Mouse (Mus musculus): Measurements from ENCODE around the gene Sema6c. TPM values are rescaled to one million over a fixed set of nuclear protein-coding genes. Genes with fewer than 3 reads are reported as not detected.
"Not testable (repeated sequence)": the region's sequence is repeated elsewhere in the genome, so short reads cannot be mapped to it uniquely, and the experiment has no call there.

The Sema6c gene
- polyA plus RNA-seq, 1 experiment from 2014 or later = 5.9 TPM

DNA sequence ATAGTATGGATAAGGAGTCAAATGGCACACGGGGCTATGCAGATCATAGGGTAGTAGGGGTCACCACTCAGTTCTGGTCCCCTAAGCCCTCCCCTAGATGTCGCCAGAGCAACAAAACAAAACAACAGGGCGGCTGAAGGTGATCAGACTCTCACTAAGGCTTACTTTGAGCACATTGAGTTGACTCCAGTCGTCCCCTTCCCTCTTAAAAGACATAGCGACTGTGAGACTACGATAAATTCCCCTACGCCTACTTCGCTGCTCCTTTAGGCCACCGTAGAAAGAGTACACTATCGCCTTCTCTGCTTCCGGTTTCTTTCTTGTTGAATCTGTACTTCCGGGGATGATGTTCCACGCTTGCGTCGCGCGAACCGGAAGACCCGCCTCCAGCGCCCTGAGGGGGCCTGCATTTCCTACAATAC, 26.6 kb upstream of the Sema6c start, which contains the start of the genes Scnm1 and Lysmd1:
Gene Scnm1, minus strand, starts transcription at position 332 of the 422 bp plus-strand sequence.
Gene Lysmd1, plus strand, starts transcription at position 409 of the 422 bp plus-strand sequence.
- H3K4me2 ChIP-seq = peak within 1 kb of the TSS; percentile 87
- peaks cover 10% of the 10 kb centered on the region; the same call in 1 of the 2 replicates for H3K4me1 ChIP-seq
- peak within 1 kb of the TSS; percentile 60; the same call in 1 of the 2 replicates for H3K9ac ChIP-seq
- ATAC-seq (ENCODE audit: insufficient read depth, low FRiP score, low read depth) = peak; percentile 94
- H3K36me3 ChIP-seq = no peaks in the 10 kb centered on the region
- H3K27ac ChIP-seq = peak within 1 kb of the TSS; percentile 80; the same call in 1 of the 2 replicates
- no peaks in the 10 kb centered on the region for H3K9me3 ChIP-seq
- H3K4me3 ChIP-seq (replicated peaks) = peak within 1 kb of the TSS; percentile 65
- no peaks in the 10 kb centered on the region for H3K27me3 ChIP-seq (replicated peaks)
- WGBS = under 1% methylated on average over 20 of the region's 20 CpGs

DNA sequence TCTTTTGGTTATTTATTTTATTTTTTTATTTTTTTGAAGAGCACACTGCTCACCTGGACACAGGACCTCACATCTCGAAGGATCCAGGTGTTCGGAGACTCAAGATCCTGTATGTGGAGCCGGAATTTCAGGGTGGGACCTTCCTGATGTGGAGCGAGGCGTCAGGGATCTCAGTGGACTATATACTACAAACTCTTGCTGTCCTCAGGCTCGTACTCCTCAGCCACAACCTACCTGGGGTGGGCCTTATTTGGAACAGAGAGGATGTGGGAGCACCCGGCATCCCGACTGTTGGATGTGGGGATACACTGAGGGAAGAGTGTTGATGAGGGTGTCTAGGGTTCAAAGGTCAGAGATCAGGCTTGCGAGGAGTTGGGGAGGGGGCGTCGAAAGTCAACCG, 26.1 kb upstream of the Sema6c start:
- H3K27me3 ChIP-seq (replicated peaks); H3K9ac ChIP-seq; H3K36me3 ChIP-seq; H3K4me2 ChIP-seq; H3K9me3 ChIP-seq; H3K27ac ChIP-seq: not testable (repeated sequence)
- WGBS = no CpG with 5 or more reads among the region's 12 CpGs
- Histone ChIP-seq H3K4me1 (peaks cover 10% of the 10 kb centered on the region; the same call in 1 of the 2 replicates), H3K4me3 (replicated peaks) (peak overlapping the region; percentile 65; the same call in 1 of the 2 replicates)
- peak; percentile 53 for ATAC-seq (ENCODE audit: insufficient read depth, low FRiP score, low read depth)

DNA sequence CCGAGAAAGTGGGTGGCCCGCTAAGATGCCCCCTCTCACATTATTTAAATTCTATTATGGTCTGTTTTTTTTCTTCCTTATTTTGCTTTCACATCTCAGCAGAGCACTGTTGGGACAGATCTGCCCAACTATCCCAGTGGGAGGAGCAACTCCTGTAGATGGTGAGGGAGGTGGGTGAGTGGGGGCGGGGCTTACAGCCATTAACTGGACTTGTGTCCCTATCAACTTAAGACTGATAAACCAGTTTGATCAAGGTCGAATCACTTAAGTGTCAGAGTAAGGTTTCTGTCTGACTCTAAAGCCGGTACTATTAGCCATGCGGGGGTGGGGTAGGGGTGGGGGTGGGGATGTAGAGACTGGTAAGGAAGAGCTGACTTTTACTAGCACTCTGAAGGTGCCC, 25.2 kb upstream of the Sema6c start:
- Histone ChIP-seq H3K9ac (no peak overlapping the region), H3K9me3 (no peaks in the 10 kb centered on the region), H3K27me3 (replicated peaks) (no peaks in the 10 kb centered on the region), H3K4me2 (peak overlapping the region; percentile 64), H3K27ac (no peak overlapping the region), H3K4me1 (peaks cover 10% of the 10 kb centered on the region; the same call in 1 of the 2 replicates), H3K4me3 (replicated peaks) (peak overlapping the region; percentile 37), H3K36me3 (no peaks in the 10 kb centered on the region)
- 19% methylated on average over 6 of the region's 6 CpGs for WGBS
- no peak for ATAC-seq (ENCODE audit: insufficient read depth, low FRiP score, low read depth)

DNA sequence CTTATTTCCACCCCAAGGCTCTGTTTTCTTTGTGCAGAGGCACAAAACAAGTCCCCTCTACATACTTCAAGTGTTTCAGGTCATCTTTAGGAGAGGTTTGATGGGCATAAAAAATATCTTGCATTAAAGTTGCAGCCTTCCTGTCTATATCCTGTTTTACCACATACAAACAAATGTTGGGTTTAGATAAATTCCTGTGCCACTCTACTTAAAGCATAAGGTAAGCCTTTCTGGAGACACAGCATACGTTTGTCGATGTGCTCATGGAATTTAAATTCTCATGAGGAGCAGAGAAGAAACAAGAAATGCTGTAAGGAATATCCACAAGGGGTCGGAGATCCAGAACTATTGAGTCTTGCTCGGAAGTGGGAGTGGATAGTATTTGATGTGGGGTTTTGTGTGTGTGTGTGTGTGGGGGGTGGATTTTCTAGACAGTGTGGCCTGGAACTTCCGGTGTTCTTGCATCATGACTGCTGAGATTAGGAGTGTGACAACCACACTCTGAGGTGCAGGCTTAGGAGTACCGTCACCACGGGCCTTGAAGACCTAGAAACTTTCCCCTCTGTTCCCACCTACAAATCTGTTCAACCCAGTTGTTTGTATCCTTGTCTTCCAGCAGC, 24.7 kb upstream of the Sema6c start:
- H3K9me3 ChIP-seq = no peaks in the 10 kb centered on the region
- no peak overlapping the region for H3K9ac ChIP-seq
- no peak for ATAC-seq (ENCODE audit: insufficient read depth, low FRiP score, low read depth)
- WGBS = 77% methylated on average over 7 of the region's 7 CpGs
- H3K27ac ChIP-seq = no peak overlapping the region
- H3K27me3 ChIP-seq (replicated peaks) = no peaks in the 10 kb centered on the region
- peak overlapping the region; percentile 64 for H3K4me2 ChIP-seq
- H3K4me1 ChIP-seq = peaks cover 10% of the 10 kb centered on the region; the same call in 1 of the 2 replicates
- H3K4me3 ChIP-seq (replicated peaks) = peak overlapping the region; percentile 37
- no peaks in the 10 kb centered on the region for H3K36me3 ChIP-seq

DNA sequence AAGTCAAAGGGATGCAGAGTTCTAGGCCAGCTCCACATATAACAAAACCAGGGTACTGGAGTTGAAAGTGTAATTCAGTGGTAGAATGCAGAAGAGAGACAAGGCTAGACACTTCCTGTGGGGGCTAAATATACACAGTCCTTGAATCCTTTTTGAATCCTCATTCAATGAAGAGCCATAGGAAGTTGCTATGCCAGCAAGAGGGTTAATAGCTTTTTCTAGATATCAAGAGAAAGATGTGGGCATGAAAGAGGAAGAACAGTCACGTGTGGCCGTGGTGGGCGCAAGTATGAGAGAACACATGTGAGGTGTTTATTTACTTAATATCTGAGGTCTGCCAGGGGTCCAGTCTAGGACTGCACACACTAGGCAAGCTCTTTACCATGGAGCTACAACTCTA, 23.9 kb upstream of the Sema6c start:
- no peak overlapping the region for H3K9ac ChIP-seq
- 87% methylated on average over 3 of the region's 3 CpGs for WGBS
- H3K9me3 ChIP-seq = no peaks in the 10 kb centered on the region
- no peaks in the 10 kb centered on the region for H3K27me3 ChIP-seq (replicated peaks)
- no peak for ATAC-seq (ENCODE audit: insufficient read depth, low FRiP score, low read depth)
- no peak overlapping the region for H3K27ac ChIP-seq
- peaks cover 5% of the 10 kb centered on the region for H3K36me3 ChIP-seq
- no peak overlapping the region for H3K4me3 ChIP-seq (replicated peaks)
- H3K4me2 ChIP-seq = no peak overlapping the region
- H3K4me1 ChIP-seq = peaks cover 10% of the 10 kb centered on the region; the same call in 1 of the 2 replicates

DNA sequence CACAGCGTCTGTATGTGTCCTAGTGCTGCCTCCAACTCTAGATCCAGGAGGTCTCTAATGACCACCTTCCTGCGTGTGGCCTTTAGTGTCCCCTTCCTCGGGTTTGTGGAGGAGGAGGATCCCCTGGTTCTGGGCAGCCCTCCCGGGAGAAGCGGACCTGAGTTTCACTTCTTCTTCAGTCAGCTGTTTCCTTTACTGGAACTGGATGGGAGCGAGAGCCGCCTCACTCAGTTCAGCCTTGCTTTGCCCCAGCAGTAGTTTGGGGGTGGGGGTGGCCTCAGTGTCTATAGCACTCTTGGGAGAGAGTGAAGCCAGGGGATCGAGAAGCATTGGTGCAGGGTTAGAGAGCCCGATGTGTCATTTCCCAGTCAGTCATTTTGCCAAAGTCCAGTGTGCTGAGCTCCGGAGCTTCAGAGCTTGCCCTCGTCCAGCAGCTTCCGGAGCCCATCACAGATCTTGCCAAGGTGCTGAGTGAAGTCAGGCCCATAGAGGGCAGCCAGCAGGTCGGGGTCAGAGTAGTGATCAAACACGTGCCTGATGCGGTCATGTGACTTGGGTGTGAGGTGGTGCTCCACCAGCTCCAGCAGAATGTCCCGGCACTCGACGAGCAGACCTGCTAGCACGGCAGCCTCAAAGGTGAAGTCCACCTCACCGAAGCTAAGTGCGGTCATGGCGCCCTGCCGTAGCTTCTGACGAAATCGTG, 20.5 kb upstream of the Sema6c start:
- H3K4me1 ChIP-seq = peaks cover 7% of the 10 kb centered on the region; the same call in 1 of the 2 replicates
- 69% methylated on average over 25 of the region's 25 CpGs for WGBS
- H3K27me3 ChIP-seq (replicated peaks) = no peaks in the 10 kb centered on the region
- H3K9ac ChIP-seq = no peak overlapping the region
- H3K27ac ChIP-seq = no peak overlapping the region
- H3K36me3 ChIP-seq = peaks cover 9% of the 10 kb centered on the region
- ATAC-seq (ENCODE audit: insufficient read depth, low FRiP score, low read depth) = no peak
- H3K4me3 ChIP-seq (replicated peaks) = no peak overlapping the region
- peak overlapping the region; percentile 11; the same call in 1 of the 2 replicates for H3K4me2 ChIP-seq
- no peaks in the 10 kb centered on the region for H3K9me3 ChIP-seq

DNA sequence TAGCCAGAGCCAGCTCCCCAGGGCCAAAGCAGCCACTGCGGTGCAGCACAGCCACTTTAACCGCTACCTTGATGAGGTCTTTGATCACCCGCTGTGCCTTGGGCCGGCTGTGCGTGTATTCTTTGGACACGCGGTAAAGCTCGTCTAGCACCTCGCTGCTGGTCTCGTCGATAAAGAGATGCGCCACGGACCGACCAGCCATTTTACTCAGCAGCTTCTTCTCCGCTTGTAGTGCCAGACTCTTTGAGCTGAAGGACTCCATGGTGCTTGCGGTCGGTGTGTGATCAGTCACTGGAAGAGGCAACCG, 20.0 kb upstream of the Sema6c start:
- H3K4me3 ChIP-seq (replicated peaks) = no peak overlapping the region
- no peak overlapping the region for H3K27ac ChIP-seq
- no peak overlapping the region for H3K9ac ChIP-seq
- WGBS = 62% methylated on average over 18 of the region's 18 CpGs
- no peaks in the 10 kb centered on the region for H3K27me3 ChIP-seq (replicated peaks)
- H3K4me2 ChIP-seq = peak overlapping the region; percentile 11; the same call in 1 of the 2 replicates
- H3K36me3 ChIP-seq = peaks cover 9% of the 10 kb centered on the region
- no peaks in the 10 kb centered on the region for H3K9me3 ChIP-seq
- ATAC-seq (ENCODE audit: insufficient read depth, low FRiP score, low read depth) = no peak
- peaks cover 3% of the 10 kb centered on the region; the same call in 1 of the 2 replicates for H3K4me1 ChIP-seq

DNA sequence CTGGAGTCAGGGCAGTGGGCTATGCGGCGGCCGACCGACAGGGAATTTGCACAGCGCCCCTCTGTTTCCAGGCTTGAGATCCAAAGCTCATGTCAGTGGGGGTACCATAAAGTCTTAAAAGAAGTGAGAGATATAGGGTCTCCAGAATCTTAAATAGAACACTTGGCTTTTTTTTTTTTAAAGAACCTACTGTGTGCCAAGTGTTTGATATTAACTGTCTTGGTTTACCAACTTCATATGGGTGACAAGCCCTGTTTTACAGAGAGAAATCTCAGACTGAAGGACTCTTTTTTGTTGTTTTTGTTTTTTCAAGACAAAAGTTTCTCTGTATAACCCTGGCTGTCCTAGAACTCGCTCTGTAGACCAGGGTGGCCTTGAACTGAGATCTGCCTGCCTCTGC, 19.5 kb upstream of the Sema6c start:
- Histone ChIP-seq H3K4me3 (replicated peaks) (no peak overlapping the region), H3K9ac (no peak overlapping the region), H3K4me2 (no peak overlapping the region), H3K4me1 (no peaks in the 10 kb centered on the region), H3K27ac (no peak overlapping the region), H3K36me3 (peaks cover 9% of the 10 kb centered on the region), H3K27me3 (replicated peaks) (no peaks in the 10 kb centered on the region), H3K9me3 (no peaks in the 10 kb centered on the region)
- no peak for ATAC-seq (ENCODE audit: insufficient read depth, low FRiP score, low read depth)
- 93% methylated on average over 6 of the region's 6 CpGs for WGBS

DNA sequence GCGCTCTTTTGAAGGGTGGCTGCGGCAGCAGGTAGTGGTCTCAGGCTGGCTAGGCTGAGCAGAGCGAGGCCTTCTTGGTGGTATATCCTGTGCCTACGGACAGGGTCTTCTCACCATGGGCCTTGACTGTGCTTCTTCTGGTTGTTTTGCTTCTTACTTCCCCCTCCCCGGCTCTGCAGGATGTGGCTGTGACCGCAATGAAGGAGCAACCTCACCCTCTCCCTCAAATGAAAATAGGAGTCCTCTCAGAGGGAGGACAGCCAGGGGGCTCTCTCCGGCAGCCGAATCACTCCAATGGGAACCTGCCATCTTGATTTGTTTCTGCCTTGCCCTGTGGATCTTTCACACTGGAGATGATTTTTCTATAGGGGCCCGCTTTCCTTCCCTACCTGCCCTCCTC, 18.8 kb upstream of the Sema6c start:
- 83% methylated on average over 9 of the region's 9 CpGs for WGBS
- H3K4me3 ChIP-seq (replicated peaks) = peak overlapping the region; percentile 15; the same call in 1 of the 2 replicates

DNA sequence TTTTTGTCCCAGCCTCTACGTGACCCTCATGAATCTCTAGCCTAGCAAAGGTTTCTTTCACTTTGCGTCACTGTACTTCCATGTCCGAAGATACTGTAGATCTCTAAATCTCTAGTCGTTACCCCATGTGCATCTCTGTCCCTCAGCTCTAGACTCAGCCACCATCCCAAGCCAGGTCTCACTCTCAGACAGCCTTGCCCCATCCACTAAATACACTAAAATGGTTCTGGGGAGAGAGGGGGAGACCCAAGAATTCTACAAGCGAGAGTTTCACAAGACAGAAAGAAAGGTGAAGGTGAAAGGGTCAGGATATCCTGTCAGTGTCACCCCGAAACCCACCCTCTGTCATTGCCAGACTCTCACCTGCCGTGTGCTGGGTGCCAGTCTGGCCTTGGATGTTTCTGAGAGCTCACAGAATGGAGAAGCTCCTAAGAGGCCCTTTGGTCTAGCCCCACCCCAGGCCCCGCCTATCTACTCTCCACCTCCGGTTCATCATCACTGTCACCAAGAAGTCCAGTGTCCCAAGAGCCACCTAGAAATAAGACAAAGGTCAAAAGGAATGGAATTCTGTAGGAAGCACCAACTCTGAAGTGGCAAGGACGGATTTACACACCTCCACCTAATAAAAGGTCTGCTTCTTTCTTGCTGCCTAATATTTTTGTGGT, 18.2 kb upstream of the Sema6c start, which contains the start of gene Tnfaip8l2:
Gene Tnfaip8l2, minus strand, starts transcription at position 409 of the 665 bp plus-strand sequence.
- Histone ChIP-seq H3K9me3 (no peaks in the 10 kb centered on the region), H3K9ac (no peak within 1 kb of the TSS), H3K27me3 (replicated peaks) (no peaks in the 10 kb centered on the region), H3K27ac (peak within 1 kb of the TSS; percentile 21; the same call in 1 of the 2 replicates), H3K36me3 (peaks cover 9% of the 10 kb centered on the region), H3K4me2 (no peak within 1 kb of the TSS), H3K4me1 (no peaks in the 10 kb centered on the region), H3K4me3 (replicated peaks) (peak within 1 kb of the TSS; percentile 15; the same call in 1 of the 2 replicates)
- 0 out of 2 replicates have a peak, but pooled peaks have one; percentile 32 for ATAC-seq (ENCODE audit: insufficient read depth, low FRiP score, low read depth)
- 83% methylated on average over 10 of the region's 10 CpGs for WGBS

More for the DNA sequence above, 18.8 kb upstream of the Sema6c start:
- peaks cover 9% of the 10 kb centered on the region for H3K36me3 ChIP-seq
- no peaks in the 10 kb centered on the region for H3K4me1 ChIP-seq
- no peak overlapping the region for H3K4me2 ChIP-seq
- no peaks in the 10 kb centered on the region for H3K27me3 ChIP-seq (replicated peaks)
- peak overlapping the region; percentile 21; the same call in 1 of the 2 replicates for H3K27ac ChIP-seq
- no peak overlapping the region for H3K9ac ChIP-seq
- no peak for ATAC-seq (ENCODE audit: insufficient read depth, low FRiP score, low read depth)
- H3K9me3 ChIP-seq = no peaks in the 10 kb centered on the region

DNA sequence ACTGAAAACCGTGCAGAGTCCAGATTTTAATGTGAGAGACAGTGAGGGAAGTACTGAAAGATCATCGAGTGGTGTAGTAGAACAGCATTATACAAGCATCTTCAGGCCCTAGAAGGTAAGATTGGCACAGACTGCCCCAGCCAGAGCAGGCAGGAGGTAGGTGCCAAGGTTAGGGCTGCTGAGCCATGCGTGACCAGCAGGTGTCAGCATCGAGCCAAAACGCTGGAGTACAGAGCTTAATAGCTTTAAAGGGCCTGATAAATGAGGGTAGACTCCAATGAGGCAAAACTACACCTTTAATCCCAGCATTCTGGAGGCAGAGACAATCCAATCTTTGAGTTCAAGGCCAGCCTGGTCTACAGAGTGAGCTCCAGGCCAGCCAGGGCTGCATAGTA, 17.6 kb upstream of the Sema6c start:
- peak; percentile 71; the same call in 1 of the 2 replicates for ATAC-seq (ENCODE audit: insufficient read depth, low FRiP score, low read depth)
- 10% methylated on average over 5 of the region's 5 CpGs for WGBS
- peaks cover 9% of the 10 kb centered on the region for H3K36me3 ChIP-seq
- H3K9ac ChIP-seq = no peak overlapping the region
- H3K4me3 ChIP-seq (replicated peaks) = no peak overlapping the region
- no peak overlapping the region for H3K27ac ChIP-seq
- no peak overlapping the region for H3K4me2 ChIP-seq
- no peaks in the 10 kb centered on the region for H3K9me3 ChIP-seq
- no peaks in the 10 kb centered on the region for H3K4me1 ChIP-seq
- no peaks in the 10 kb centered on the region for H3K27me3 ChIP-seq (replicated peaks)

Measured in stomach, embryonic 15.5 days (tissue).